Mouse (Mus musculus) kidney, postnatal 14 days (tissue): ENCODE results near the gene Ccdc105.

ENCODE experiments used
- DNase-seq: peaks from one replicate; pipeline ENCODE4 v3.0.0; 2022; ENCODE audit warnings: mixed read lengths

Gene Ccdc105

GRCm38 (mm10) chr10:78714129-78714528 is 38.7 kb downstream of the Ccdc105 start:
- DNase-seq, result no peak

GRCm38 (mm10) chr10:78710706-78711105 is 42.2 kb downstream of the Ccdc105 start:
- no peak for DNase-seq

- DNase-seq, result no peak
Measured at GRCm38 (mm10) chr10:78700881-78701280, 52.0 kb downstream of the Ccdc105 start.
